ENCODE assay signal across 2 mouse cellular contexts in the genomic region with DNA sequence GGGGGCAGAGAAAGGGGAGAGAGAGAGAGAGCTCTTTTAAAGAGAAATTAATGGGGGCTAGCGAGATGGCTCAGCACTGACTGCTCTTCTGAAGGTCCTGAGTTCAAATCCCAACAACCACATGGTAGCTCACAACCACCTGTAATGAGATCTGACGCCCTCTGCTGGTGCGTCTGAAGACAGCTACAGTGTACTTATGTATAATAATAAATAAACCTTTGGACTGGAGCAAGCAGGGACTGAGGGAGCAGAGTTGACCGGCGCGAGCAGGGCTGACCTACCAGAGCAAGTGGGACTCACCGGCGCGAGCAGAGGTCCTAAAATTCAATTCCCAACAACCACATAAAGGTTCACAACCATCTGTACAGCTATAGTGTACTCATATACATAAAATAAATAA. TPM values are rescaled to one million over a fixed set of nuclear protein-coding genes. Genes with fewer than 3 reads are reported as not detected.
"Had no signal": no experiment of that assay in that cellular context is flagged by ENCODE, and none has a peak within 500 bp of the region (broad histone marks: within the 10 kb centered on the region; RNA-seq: fewer than 3 reads in every experiment).

No protein-coding gene starts in this region.

RNA-seq across cellular contexts. Expression of a gene that starts 10.9 kb away (rescaled TPM):
- total RNA-seq: megakaryocyte, adult 5-6 weeks had no signal
- polyA plus RNA-seq: macrophage had no signal
